9 mouse cellular contexts compared by ENCODE assay signal in the genomic region with DNA sequence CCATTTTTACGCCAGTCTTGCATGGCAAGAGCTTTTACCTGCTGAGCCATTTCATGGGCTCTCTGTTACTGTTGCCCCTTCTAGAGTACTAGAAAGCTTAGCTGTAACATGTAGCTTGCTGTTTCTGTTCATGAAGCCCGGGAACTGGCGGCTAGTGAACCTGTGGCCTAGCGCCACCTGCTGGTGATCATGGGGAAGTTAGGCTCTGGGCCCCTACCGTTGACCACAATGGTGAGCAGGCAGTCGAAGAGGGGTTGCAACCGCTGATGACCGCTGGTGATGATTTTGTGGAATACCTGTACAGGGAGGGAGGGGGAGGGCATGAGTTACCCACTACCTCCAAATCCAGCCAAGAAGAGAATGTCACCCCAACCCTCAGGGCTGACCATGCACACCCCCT. TPM values are rescaled to one million over a fixed set of nuclear protein-coding genes. Genes with fewer than 3 reads are reported as not detected.
DNase-seq lines count a peak whose midpoint lies in the region; ATAC-seq and TF ChIP-seq lines count a peak whose summit lies in the region.
"Had no signal": no experiment of that assay in that cellular context is flagged by ENCODE, and none has a peak within 500 bp of the region (broad histone marks: within the 10 kb centered on the region; RNA-seq: fewer than 3 reads in every experiment).

No protein-coding gene starts in this region.

- 5% methylated on average over 8 of the region's 8 CpGs for WGBS in kidney, embryonic 14.5 days
- WGBS in heart, postnatal 0 days, result 11% methylated on average over 8 of the region's 8 CpGs

- H3K27me3 ChIP-seq in kidney, embryonic 14.5 days (ENCODE audit: control insufficient read depth, insufficient read depth, low read length), result peaks cover 4% of the 10 kb centered on the region; the same call in 1 of the 2 replicates
- 0 out of 2 replicates have a peak, but pooled peaks cover 2% of the 10 kb centered on the region for H3K27me3 ChIP-seq in heart, postnatal 0 days (ENCODE audit: control insufficient read depth, insufficient read depth, low read length)

- DNase-seq in kidney, adult 11 months, result peak; percentile 24
- peak; percentile 77 for DNase-seq in adrenal gland, postnatal 25 days
- peak; percentile 79 for DNase-seq in embryo, embryonic 9.5 days (ENCODE audit: extremely low spot score)
- DNase-seq in heart, postnatal 0 days (ENCODE audit: low spot score), result peak; percentile 77
- DNase-seq in layer of hippocampus, postnatal 14 days (ENCODE audit: low spot score in 2 of 2), result peak; percentile 51 to 78
- peak; percentile 76 for DNase-seq in right cerebral cortex, postnatal 4 days

- H3K27ac ChIP-seq in kidney, embryonic 14.5 days (ENCODE audit: low read depth, low read length), result no peak overlapping the region
- no peak overlapping the region for H3K27ac ChIP-seq in heart, postnatal 0 days (ENCODE audit: low read depth)

- H3K36me3 ChIP-seq in kidney, embryonic 14.5 days (ENCODE audit: control insufficient read depth, insufficient read depth, low read length), result no peaks in the 10 kb centered on the region
- H3K36me3 ChIP-seq in heart, postnatal 0 days (replicated peaks; ENCODE audit: control insufficient read depth, insufficient read depth, low read length), result no peaks in the 10 kb centered on the region

- H3K4me3 ChIP-seq in kidney, embryonic 14.5 days (ENCODE audit: low read length), result no peak overlapping the region
- H3K4me3 ChIP-seq in heart, postnatal 0 days (ENCODE audit: low read depth, low read length), result no peak overlapping the region
- H3K4me3 ChIP-seq: megakaryocyte, embryonic 14.5 days had no signal

- no peak overlapping the region for H3K4me2 ChIP-seq in kidney, embryonic 14.5 days (replicated peaks; ENCODE audit: low read depth, low read length)
- no peak overlapping the region for H3K4me2 ChIP-seq in heart, postnatal 0 days (ENCODE audit: low read depth, low read length)

- H3K9ac ChIP-seq in kidney, embryonic 14.5 days (ENCODE audit: low read depth, low read length), result no peak overlapping the region
- no peak overlapping the region for H3K9ac ChIP-seq in heart, postnatal 0 days (replicated peaks; ENCODE audit: low read depth, low read length)

- peaks cover 4% of the 10 kb centered on the region; the same call in 1 of the 2 replicates for H3K4me1 ChIP-seq in kidney, embryonic 14.5 days (ENCODE audit: control insufficient read depth, insufficient read depth, low read length)
- peaks cover 4% of the 10 kb centered on the region; the same call in 1 of the 2 replicates for H3K4me1 ChIP-seq in heart, postnatal 0 days (ENCODE audit: control insufficient read depth, insufficient read depth)

- no peak for TF ChIP-seq EP300 in heart, postnatal 0 days (IDR thresholded peaks at IDR 0.05; ENCODE audit: low read depth)

- TF ChIP-seq CTCF in heart, postnatal 0 days (IDR thresholded peaks at IDR 0.05; ENCODE audit: low read depth), result peak; percentile 98

- H3K9me3 ChIP-seq in kidney, embryonic 14.5 days (ENCODE audit: control insufficient read depth, low read length), result no peaks in the 10 kb centered on the region
- H3K9me3 ChIP-seq in heart, postnatal 0 days (replicated peaks; ENCODE audit: control insufficient read depth, low read length), result no peaks in the 10 kb centered on the region

- ATAC-seq in kidney, embryonic 14.5 days (ENCODE audit: low FRiP score, low TSS enrichment), result no peak
- ATAC-seq in heart, postnatal 0 days (ENCODE audit: insufficient read depth, low read depth), result 0 out of 2 replicates have a peak, but pooled peaks have one; percentile 28
- ATAC-seq in megakaryocyte-erythroid progenitor cell, adult 5-6 weeks (replicated peaks; ENCODE audit: low FRiP score, low TSS enrichment, poor library complexity, severe bottlenecking), result peak; percentile 66; the same call in 1 of the 2 replicates

RNA-seq across cellular contexts. Expression of gene Hid1, which starts 13.4 kb away (rescaled TPM):
- 2.3 and 4.4 TPM in 2 replicates for polyA plus RNA-seq in kidney, embryonic 14.5 days (2014; fragmentation: Nextera tagmentation; extraction: Ambion mirVana)
- 13.2 and 14.8 TPM in 2 replicates for total RNA-seq in adrenal gland, postnatal 25 days (2021)
- total RNA-seq in heart, postnatal 0 days (2014; rRNA removed; ENCODE audit: low replicate concordance), result 8.3 and 11.9 TPM in 2 replicates
- 5.3 and 5.4 TPM in 2 replicates for polyA plus RNA-seq in heart, postnatal 0 days (2015; fragmentation: Nextera tagmentation; extraction: Ambion mirVana)
- 10 to 100 TPM; 90.0 to 94.3 TPM for total RNA-seq in layer of hippocampus, postnatal 14 days (2021)
- total RNA-seq in megakaryocyte-erythroid progenitor cell, adult 5-6 weeks (2014; fragmentation: Nextera tagmentation), result 0.17 TPM in 1 of 2 replicates, not detected in the other
- not detected in 2 replicates for total RNA-seq in megakaryocyte-erythroid progenitor cell, adult 5-6 weeks (2017)

RNA-seq across cellular contexts. Expression of gene Otop3, which starts 19.7 kb away (rescaled TPM):
- not detected in 2 replicates for polyA plus RNA-seq in kidney, embryonic 14.5 days (2014; fragmentation: Nextera tagmentation; extraction: Ambion mirVana)
- total RNA-seq in adrenal gland, postnatal 25 days (2021), result not detected in 2 replicates
- total RNA-seq in heart, postnatal 0 days (2014; rRNA removed; ENCODE audit: low replicate concordance), result not detected in 2 replicates
- not detected in 2 replicates for polyA plus RNA-seq in heart, postnatal 0 days (2015; fragmentation: Nextera tagmentation; extraction: Ambion mirVana)
- total RNA-seq in layer of hippocampus, postnatal 14 days (2021), result under 1 TPM; 0.14 to 0.17 TPM
- total RNA-seq in megakaryocyte-erythroid progenitor cell, adult 5-6 weeks (2014; fragmentation: Nextera tagmentation), result not detected in 2 replicates
- not detected in 2 replicates for total RNA-seq in megakaryocyte-erythroid progenitor cell, adult 5-6 weeks (2017)

RNA-seq across cellular contexts. Expression of gene Cdr2l, which starts 27.5 kb away (rescaled TPM):
- polyA plus RNA-seq in kidney, embryonic 14.5 days (2014; fragmentation: Nextera tagmentation; extraction: Ambion mirVana), result 11.5 and 13.0 TPM in 2 replicates
- 59.1 and 82.5 TPM in 2 replicates for total RNA-seq in adrenal gland, postnatal 25 days (2021)
- 23.1 and 26.7 TPM in 2 replicates for total RNA-seq in heart, postnatal 0 days (2014; rRNA removed; ENCODE audit: low replicate concordance)
- polyA plus RNA-seq in heart, postnatal 0 days (2015; fragmentation: Nextera tagmentation; extraction: Ambion mirVana), result 5.2 and 5.6 TPM in 2 replicates
- 10 to 100 TPM; 18.6 to 21.3 TPM for total RNA-seq in layer of hippocampus, postnatal 14 days (2021)
- not detected in 2 replicates for total RNA-seq in megakaryocyte-erythroid progenitor cell, adult 5-6 weeks (2014; fragmentation: Nextera tagmentation)
- 0.38 TPM in 1 of 2 replicates, not detected in the other for total RNA-seq in megakaryocyte-erythroid progenitor cell, adult 5-6 weeks (2017)

RNA-seq across cellular contexts. Expression of gene Ush1g, which starts 32.3 kb away (rescaled TPM):
- not detected in 2 replicates for polyA plus RNA-seq in kidney, embryonic 14.5 days (2014; fragmentation: Nextera tagmentation; extraction: Ambion mirVana)
- total RNA-seq in adrenal gland, postnatal 25 days (2021), result 0.62 and 0.79 TPM in 2 replicates
- total RNA-seq in heart, postnatal 0 days (2014; rRNA removed; ENCODE audit: low replicate concordance), result 0.31 TPM in 1 of 2 replicates, not detected in the other
- 0.03 and 0.05 TPM in 2 replicates for polyA plus RNA-seq in heart, postnatal 0 days (2015; fragmentation: Nextera tagmentation; extraction: Ambion mirVana)
- total RNA-seq in layer of hippocampus, postnatal 14 days (2021), result under 1 TPM; 0.16 to 0.45 TPM
- not detected in 2 replicates for total RNA-seq in megakaryocyte-erythroid progenitor cell, adult 5-6 weeks (2014; fragmentation: Nextera tagmentation)
- total RNA-seq in megakaryocyte-erythroid progenitor cell, adult 5-6 weeks (2017), result not detected in 2 replicates

RNA-seq across cellular contexts. Expression of gene Otop2, which starts 47.2 kb away (rescaled TPM):
- 0.14 and 0.15 TPM in 2 replicates for polyA plus RNA-seq in kidney, embryonic 14.5 days (2014; fragmentation: Nextera tagmentation; extraction: Ambion mirVana)
- total RNA-seq in adrenal gland, postnatal 25 days (2021), result not detected in 2 replicates
- 0.12 TPM in 1 of 2 replicates, not detected in the other for total RNA-seq in heart, postnatal 0 days (2014; rRNA removed; ENCODE audit: low replicate concordance)
- polyA plus RNA-seq in heart, postnatal 0 days (2015; fragmentation: Nextera tagmentation; extraction: Ambion mirVana), result not detected in 2 replicates
- not detected for total RNA-seq in layer of hippocampus, postnatal 14 days (2021)
- not detected in 2 replicates for total RNA-seq in megakaryocyte-erythroid progenitor cell, adult 5-6 weeks (2014; fragmentation: Nextera tagmentation)
- not detected in 2 replicates for total RNA-seq in megakaryocyte-erythroid progenitor cell, adult 5-6 weeks (2017)

Comparison
In these comparisons a context has a peak if more than half of its experiments do, and no peak if none do; other contexts are left out.
1. DNase-seq: peak in every context shown above with its lines; median percentile 79 in embryo, embryonic 9.5 days; 77 in adrenal gland, postnatal 25 days; 77 in heart, postnatal 0 days; 76 in right cerebral cortex, postnatal 4 days; 64 in layer of hippocampus, postnatal 14 days; 24 in kidney, adult 11 months.
2. RNA of gene Cdr2l, which starts 27.5 kb away (total RNA-seq): 59.1 to 82.5 TPM in adrenal gland, postnatal 25 days, 23.1 to 26.7 TPM in heart, postnatal 0 days and 18.6 to 21.3 TPM in layer of hippocampus, postnatal 14 days; 0.38 TPM in megakaryocyte-erythroid progenitor cell, adult 5-6 weeks; every median in the first group is over 10 times any median in the second.